Mouse (Mus musculus) stomach, postnatal 0 days (tissue): ENCODE data around the gene Clptm1.

Experiments
- CTCF ChIP-seq: IDR thresholded peaks from 2 replicates; pipeline ENCODE4 v1.5.1; 2016; ENCODE audit warnings: antibody characterized with exemption, low read depth, mild to moderate bottlenecking, moderate library complexity
- EP300 ChIP-seq: optimal IDR thresholded peaks from 2 replicates; pipeline ENCODE3; 2016; ENCODE audit warnings: antibody characterized with exemption

DNA sequence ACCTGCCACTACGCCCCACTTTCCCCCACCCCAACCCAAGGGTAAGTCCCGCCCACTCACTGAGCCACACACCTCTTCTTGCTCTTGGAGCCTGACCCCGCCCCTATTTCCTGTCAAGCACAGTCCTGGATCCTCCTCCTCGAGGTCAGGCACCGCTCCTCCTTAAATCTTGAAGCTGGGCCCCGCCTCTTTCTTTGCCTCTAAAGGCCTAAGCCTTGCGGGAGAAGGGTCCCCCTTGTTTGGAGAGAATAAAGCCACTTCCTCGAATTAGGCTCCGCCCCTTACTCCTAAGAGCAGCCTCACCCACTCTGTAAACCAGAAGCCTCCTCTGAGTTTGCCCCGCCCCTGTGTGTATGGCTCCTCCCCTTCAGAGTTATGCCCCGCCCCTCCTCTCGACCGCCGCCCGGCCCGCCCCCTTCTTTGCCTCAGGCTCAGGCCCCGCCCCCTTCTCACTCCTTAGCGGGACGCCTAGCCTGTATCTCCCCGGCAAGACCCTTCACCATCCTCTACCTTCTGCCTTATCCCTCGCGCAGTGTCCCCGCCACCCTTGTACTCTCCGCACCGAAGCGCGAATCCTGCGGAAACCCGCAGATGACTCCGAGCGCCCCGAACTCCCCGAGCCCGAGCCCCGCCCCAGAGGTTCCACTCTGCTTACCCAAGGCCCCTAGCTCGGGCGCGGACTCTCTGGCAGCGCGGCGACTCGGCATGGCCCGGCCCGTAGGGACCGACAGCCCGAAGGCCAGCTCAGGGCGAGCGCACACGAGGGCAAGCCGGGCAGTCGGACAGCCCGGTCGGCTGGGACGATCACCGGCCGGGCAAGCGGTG lies 36.1 kb downstream of the Clptm1 start:
- TF ChIP-seq CTCF = no peak
- TF ChIP-seq EP300 = no peak
